Mouse (Mus musculus): Measurements from ENCODE around the gene Tspan18.

- TF ChIP-seq CTCF (IDR thresholded peaks at IDR 0.05; ENCODE audit: control insufficient read depth, insufficient read depth, insufficient read length) (no peak), CEBPB (IDR thresholded peaks at IDR 0.05; ENCODE audit: low read depth) (no peak), MAX (IDR thresholded peaks at IDR 0.05) (no peak), MYOD1 (IDR thresholded peaks at IDR 0.05; ENCODE audit: control insufficient read depth, insufficient read length, low read depth) (no peak), FOSL1 (IDR thresholded peaks at IDR 0.05; ENCODE audit: insufficient read depth, low read length, poor library complexity, severe bottlenecking) (no peak)
Observed at GRCm38 (mm10) chr2:93176193-93176798, 158.0 kb downstream of the Tspan18 start.

All from C2C12 (cell line).